Mouse (Mus musculus) limb, embryonic 11.5 days (tissue): ENCODE results near the gene Slk. TPM values are rescaled to one million over a fixed set of nuclear protein-coding genes. Genes with fewer than 3 reads are reported as not detected.

ENCODE experiments used
- ATAC-seq: fragments of 200-750 bp; cut with Nextera tagmentation; 2 replicates; pipeline ENCODE4 v1.8.0; 2017; ENCODE audit warnings: low read depth; ENCODE audit not compliant: insufficient number of reproducible peaks, low FRiP score, low TSS enrichment
- DNase-seq: peaks from one replicate; pipeline ENCODE4 v3.0.0-alpha.2; 2015; ENCODE audit warnings: low spot score
- H3K27ac ChIP-seq: fragments of 300-500 bp; sonication (generic); replicated peaks from 2 replicates; pipeline ENCODE4 v1.5.1; 2014; ENCODE audit warnings: low read depth, mild to moderate bottlenecking, low read length
- H3K27me3 ChIP-seq: fragments of 300-500 bp; sonication (generic); 2 replicates; pipeline ENCODE4 v1.6.1; 2014; ENCODE audit warnings: mild to moderate bottlenecking, low read length, mixed read lengths; ENCODE audit not compliant: control insufficient read depth, insufficient read depth
- H3K36me3 ChIP-seq: fragments of 300-500 bp; sonication (generic); 2 replicates; pipeline ENCODE4 v1.6.1; 2014; ENCODE audit warnings: mild to moderate bottlenecking, low read length, moderate library complexity, mixed read lengths; ENCODE audit not compliant: control insufficient read depth, insufficient read depth
- H3K4me1 ChIP-seq: fragments of 300-500 bp; sonication (generic); 2 replicates; pipeline ENCODE4 v1.6.1; 2014; ENCODE audit warnings: low read length, mixed read lengths; ENCODE audit not compliant: control insufficient read depth, insufficient read depth
- H3K4me2 ChIP-seq: fragments of 300-500 bp; sonication (generic); 2 replicates; pipeline ENCODE4 v1.6.1; 2014; ENCODE audit warnings: low read depth, mild to moderate bottlenecking, moderate library complexity; ENCODE audit not compliant: severe bottlenecking
- H3K4me3 ChIP-seq: fragments of 300-500 bp; sonication (generic); 2 replicates; pipeline ENCODE4 v1.5.1; 2014; ENCODE audit warnings: low read depth, low read length
- H3K9ac ChIP-seq: fragments of 300-500 bp; sonication (generic); 2 replicates; pipeline ENCODE4 v1.6.1; 2014; ENCODE audit warnings: mild to moderate bottlenecking, low read length
- H3K9me3 ChIP-seq: fragments of 300-500 bp; sonication (generic); 2 replicates; pipeline ENCODE4 v1.6.1; 2016; ENCODE audit warnings: low read length; ENCODE audit not compliant: control insufficient read depth
- WGBS: fragments of 180-500 bp; shearing (Covaris S2); extraction: QIAGEN DNeasy Blood & Tissue Kit; methylation state at CpG from one replicate; pipeline ENCODE4 v1.1.7; 2014; 5-methylcytosine and 5-hydroxymethylcytosine counted together
- polyA plus RNA-seq: library from polyadenylated mRNA; unstranded; fragments of >200 nt; fragmentation: Nextera tagmentation; extraction: Ambion mirVana; gene quantifications from 2 replicates; pipeline ENCODE4 v1.2.1, GENCODE M21; 2014

The Slk gene
- polyA plus RNA-seq, 1 experiment from 2014 or later, result 11.8 TPM

DNA sequence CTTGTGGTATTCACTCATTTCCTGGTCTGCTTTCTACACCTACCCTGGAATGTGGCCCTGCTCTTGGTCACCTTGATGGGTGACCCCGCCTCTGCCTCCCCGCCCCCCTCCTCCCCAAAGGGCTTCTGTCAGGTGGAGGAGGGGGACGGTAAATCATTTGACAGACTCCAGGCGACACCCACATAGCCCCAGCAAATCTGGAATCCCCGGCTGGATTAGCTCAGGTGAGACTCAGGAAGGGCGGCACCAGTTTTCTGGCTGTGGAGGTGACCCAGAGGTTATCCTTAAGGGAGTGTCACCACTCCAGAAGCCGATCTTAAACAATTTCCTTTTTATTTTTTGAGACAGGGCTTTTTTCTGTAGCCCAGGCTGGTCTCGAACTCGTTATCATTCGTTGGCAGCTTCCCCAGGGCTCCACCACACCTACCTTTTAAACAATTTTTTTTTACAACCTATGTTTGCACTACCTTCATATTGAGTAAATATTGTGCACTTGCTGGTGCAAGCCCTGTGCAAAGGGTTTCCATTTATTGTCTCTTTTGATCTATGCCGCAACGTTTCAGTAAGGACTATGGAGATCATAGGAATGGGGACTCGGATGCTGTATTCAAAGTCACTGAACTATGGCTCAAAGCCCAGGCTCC is 775 bp upstream of the Slk start:
- Histone ChIP-seq H3K27me3 (no peaks in the 10 kb centered on the region), H3K9ac (peak overlapping the region; percentile 91), H3K36me3 (no peaks in the 10 kb centered on the region), H3K9me3 (no peaks in the 10 kb centered on the region), H3K4me2 (peak overlapping the region; percentile 66), H3K4me1 (peaks cover 13% of the 10 kb centered on the region; the same call in 1 of the 2 replicates), H3K4me3 (peak overlapping the region; percentile 52), H3K27ac (peak overlapping the region; percentile 89)
- DNase-seq, result peak; percentile 49
- 0 out of 2 replicates have a peak, but pooled peaks have one; percentile 6 for ATAC-seq
- WGBS, result 7% methylated on average over 13 of the region's 13 CpGs

DNA sequence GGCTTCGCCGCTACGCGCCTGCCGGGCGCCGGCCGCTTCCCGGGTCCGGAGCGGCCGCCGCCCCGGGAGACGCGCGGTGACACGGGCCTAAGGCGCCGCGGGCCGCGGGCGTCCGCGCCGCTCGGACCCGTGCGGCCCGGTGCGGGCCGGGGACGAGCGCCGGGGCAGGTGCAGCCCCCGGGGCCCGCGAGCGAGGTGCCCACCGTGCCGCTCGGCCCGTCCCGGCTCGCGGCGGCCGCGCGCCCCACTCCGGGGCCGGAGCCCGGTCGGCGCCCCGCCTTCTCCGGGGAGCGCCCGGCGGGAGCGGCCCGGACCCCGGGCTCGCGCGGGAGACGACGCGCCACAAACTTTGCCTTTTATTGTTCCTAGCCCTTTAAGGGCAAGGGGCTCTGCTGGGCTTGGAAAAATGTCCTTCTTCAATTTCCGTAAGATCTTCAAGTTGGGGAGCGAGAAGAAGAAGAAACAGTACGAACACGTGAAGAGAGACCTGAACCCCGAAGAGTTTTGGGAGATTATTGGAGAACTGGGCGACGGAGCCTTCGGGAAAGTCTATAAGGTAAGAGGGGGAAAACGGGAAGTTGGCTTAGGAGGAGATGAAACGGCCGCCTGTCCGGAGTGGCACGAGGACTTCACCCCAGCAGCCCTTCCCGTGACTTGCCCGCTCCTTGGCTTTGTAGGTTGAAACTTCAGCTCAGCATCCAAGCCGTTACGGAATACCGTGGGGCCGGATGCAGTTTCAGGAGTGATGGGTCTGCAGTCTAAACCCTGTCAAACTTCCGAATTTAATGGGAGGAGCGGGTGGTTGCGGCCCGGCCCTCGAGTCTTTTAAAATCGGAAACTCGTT is 532 bp downstream of the Slk start:
- ATAC-seq, result peak; percentile 59; the same call in 1 of the 2 replicates
- under 1% methylated on average over 65 of the region's 96 CpGs for WGBS

DNA sequence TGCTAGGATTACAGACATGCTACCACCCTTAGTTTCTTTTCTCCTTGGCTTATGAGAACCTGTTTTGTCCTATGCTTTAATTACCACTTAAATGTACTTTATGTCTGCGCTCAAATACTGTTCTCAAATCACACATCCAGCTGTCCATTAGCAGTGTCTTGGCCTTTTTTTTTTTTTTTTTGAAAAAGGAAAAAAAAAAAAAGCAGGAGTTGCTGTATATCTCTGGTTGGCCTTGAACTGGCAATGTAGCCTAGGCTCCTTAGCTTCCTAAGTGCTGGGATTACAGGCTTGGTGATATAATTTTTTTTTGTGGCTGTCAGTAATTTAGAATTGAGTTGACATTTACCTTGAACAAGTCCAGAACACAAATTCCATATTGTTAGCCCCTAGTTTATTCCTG is 6.3 kb downstream of the Slk start:
- peaks cover 20% of the 10 kb centered on the region; the same call in 1 of the 2 replicates for H3K4me1 ChIP-seq
- WGBS, result 62% methylated on average over 1 of the region's 1 CpGs

More for the DNA sequence above, 532 bp downstream of the Slk start:
- H3K27ac ChIP-seq, result peak overlapping the region; percentile 89
- H3K36me3 ChIP-seq, result no peaks in the 10 kb centered on the region
- no peaks in the 10 kb centered on the region for H3K27me3 ChIP-seq
- H3K9ac ChIP-seq, result peak overlapping the region; percentile 91
- peak overlapping the region; percentile 52 for H3K4me3 ChIP-seq
- no peaks in the 10 kb centered on the region for H3K9me3 ChIP-seq
- peak overlapping the region; percentile 66 for H3K4me2 ChIP-seq
- peak; percentile 61 for DNase-seq
- H3K4me1 ChIP-seq, result peaks cover 13% of the 10 kb centered on the region; the same call in 1 of the 2 replicates

DNA sequence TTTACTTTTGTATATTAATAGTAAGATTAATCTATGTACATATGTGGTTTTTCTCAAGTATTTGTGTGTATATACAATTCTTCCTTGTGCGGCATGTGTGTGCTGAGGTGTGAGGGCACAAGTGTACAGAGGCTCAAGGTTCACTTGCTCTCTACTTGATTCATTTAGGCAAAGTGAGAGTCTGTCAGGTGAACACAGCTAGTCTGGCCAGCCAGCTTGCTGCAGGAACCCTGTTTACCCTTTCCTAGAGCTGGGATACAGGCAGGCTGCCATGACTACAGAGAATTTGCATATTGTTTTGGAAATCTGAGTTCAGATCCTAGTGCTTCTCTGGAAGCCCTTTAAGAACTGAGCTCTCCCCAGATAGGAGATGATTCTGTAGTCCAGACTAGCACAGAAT is 7.5 kb downstream of the Slk start:
- WGBS, result 89% methylated on average over 1 of the region's 1 CpGs
- no peak for DNase-seq
- ATAC-seq, result no peak

More for the DNA sequence above, 6.3 kb downstream of the Slk start:
- H3K27ac ChIP-seq, result no peak overlapping the region
- H3K4me3 ChIP-seq, result no peak overlapping the region
- DNase-seq, result no peak
- no peaks in the 10 kb centered on the region for H3K27me3 ChIP-seq
- ATAC-seq, result no peak
- no peak overlapping the region for H3K9ac ChIP-seq
- H3K4me2 ChIP-seq, result no peak overlapping the region
- no peaks in the 10 kb centered on the region; the same call in 1 of the 2 replicates for H3K36me3 ChIP-seq
- H3K9me3 ChIP-seq, result no peaks in the 10 kb centered on the region

DNA sequence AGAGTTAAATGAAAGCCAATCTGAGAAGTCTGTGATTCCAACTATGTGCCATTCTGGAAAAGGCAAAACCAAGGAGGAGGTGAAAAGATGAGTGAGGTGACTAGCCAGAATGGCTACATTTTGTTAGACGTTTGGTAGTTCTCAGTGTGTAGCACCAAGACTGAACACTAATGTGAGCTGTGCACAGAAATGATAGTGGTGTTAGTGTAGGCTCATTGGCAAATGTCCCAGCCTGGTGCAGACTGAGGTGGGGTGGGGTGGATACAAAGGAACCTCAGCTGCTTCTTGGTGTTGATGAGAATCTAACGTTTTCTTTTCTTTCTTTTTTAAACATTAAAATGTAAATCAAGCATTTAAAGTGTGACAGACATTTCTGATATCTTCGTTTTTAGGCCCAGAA is 29.0 kb downstream of the Slk start:
- Histone ChIP-seq H3K27me3 (no peaks in the 10 kb centered on the region), H3K27ac (no peak overlapping the region), H3K36me3 (no peaks in the 10 kb centered on the region), H3K4me2 (no peak overlapping the region), H3K9me3 (no peaks in the 10 kb centered on the region), H3K4me3 (no peak overlapping the region), H3K4me1 (no peaks in the 10 kb centered on the region), H3K9ac (no peak overlapping the region)
- ATAC-seq (no peak), DNase-seq (no peak)
- WGBS, result 65% methylated on average over 3 of the region's 3 CpGs

More for the DNA sequence above, 7.5 kb downstream of the Slk start:
- H3K36me3 ChIP-seq, result no peaks in the 10 kb centered on the region; the same call in 1 of the 2 replicates
- H3K4me3 ChIP-seq, result no peak overlapping the region
- no peaks in the 10 kb centered on the region for H3K27me3 ChIP-seq
- peaks cover 12% of the 10 kb centered on the region; the same call in 1 of the 2 replicates for H3K4me1 ChIP-seq
- H3K4me2 ChIP-seq, result no peak overlapping the region
- H3K9me3 ChIP-seq, result no peaks in the 10 kb centered on the region
- no peak overlapping the region for H3K9ac ChIP-seq
- H3K27ac ChIP-seq, result no peak overlapping the region

DNA sequence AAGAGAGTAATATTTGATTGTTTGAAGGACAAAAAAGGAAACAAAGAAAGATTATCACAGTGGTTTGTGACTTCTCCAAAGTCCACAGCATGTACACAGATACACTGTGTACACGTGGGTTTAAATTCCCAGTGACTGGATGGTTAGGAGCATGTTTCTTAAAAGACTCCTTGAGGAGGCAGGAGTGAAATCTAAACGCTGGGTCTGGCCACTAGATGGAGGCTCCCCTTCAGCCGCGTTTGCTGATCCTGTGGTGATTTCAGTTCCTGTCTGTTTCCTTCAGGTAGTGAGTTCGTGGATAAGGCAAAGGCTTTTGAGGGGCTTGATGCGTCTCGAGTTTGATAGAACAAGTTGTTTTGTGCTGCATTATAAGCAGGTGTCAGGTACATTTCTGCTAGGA is 34.0 kb downstream of the Slk start:
- Histone ChIP-seq H3K4me3 (no peak overlapping the region), H3K36me3 (peaks cover 10% of the 10 kb centered on the region), H3K4me2 (no peak overlapping the region), H3K4me1 (no peaks in the 10 kb centered on the region), H3K27me3 (no peaks in the 10 kb centered on the region), H3K27ac (no peak overlapping the region), H3K9me3 (no peaks in the 10 kb centered on the region), H3K9ac (no peak overlapping the region)
- WGBS, result 61% methylated on average over 7 of the region's 7 CpGs
- no peak for ATAC-seq
- no peak for DNase-seq

DNA sequence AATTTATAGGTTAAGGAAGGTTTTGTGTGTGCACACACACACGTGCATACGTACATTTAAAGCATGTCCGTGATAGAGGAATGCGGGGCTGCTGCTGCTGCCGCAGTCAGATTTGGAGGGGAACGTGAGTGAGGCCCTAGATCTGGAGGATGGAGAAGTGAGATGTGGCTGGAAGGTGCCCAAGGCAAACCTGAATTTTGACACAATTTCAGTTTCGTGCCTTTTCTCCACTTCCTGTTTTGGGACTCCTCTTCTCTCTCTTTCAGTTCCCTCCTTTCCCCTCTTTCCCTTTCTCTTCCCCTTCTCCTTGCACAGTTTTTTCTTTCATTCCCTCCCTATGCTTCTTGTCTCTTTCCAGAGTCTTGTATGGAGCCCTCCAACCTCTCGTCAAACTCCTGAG is 42.0 kb downstream of the Slk start:
- Histone ChIP-seq H3K9ac (no peak overlapping the region), H3K36me3 (peaks cover 14% of the 10 kb centered on the region)
- WGBS, result 85% methylated on average over 8 of the region's 8 CpGs

DNA sequence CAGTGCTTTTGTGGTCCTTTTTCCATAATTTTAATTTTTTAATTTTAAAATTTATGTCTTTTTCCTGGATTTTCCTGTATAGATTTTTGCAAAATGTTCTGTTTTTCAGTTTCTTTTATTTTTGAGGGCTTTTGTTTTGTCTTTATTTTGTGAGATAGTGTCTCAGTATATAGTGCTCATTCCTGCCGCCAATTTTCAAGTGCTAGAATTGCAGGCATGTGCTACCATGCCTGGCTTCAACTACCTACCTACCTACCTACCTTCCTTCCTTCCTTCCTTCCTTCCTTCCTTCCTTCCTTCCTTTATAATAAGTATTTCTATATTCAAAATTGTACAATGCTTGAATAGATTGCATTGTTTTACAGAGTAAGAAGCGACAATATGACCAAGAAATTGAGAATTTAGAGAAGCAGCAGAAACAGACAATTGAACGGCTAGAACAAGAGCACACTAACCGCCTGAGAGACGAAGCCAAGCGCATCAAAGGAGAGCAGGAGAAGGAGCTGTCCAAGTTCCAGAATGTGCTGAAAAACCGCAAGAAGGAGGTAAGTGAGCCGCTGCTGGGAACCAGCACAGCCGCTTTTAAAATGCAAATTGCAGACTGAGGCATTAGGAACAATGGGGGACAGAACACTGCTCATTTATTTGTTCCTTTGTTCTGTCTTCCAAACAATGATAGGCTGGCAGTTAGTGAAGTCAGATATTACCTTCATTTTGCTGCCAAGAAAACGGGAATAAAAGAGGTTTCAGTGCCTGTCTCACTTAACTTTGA is 45.6 kb downstream of the Slk start:
- H3K36me3 ChIP-seq, result peaks cover 8% of the 10 kb centered on the region
- DNase-seq (no peak), ATAC-seq (no peak)
- H3K9me3 ChIP-seq, result no peaks in the 10 kb centered on the region
- no peak overlapping the region for H3K9ac ChIP-seq
- no peak overlapping the region for H3K4me2 ChIP-seq
- 65% methylated on average over 10 of the region's 10 CpGs for WGBS
- H3K27ac ChIP-seq, result no peak overlapping the region
- H3K4me3 ChIP-seq, result no peak overlapping the region
- H3K4me1 ChIP-seq, result no peaks in the 10 kb centered on the region
- no peaks in the 10 kb centered on the region for H3K27me3 ChIP-seq

More for the DNA sequence above, 42.0 kb downstream of the Slk start:
- ATAC-seq, result no peak
- H3K4me1 ChIP-seq, result no peaks in the 10 kb centered on the region
- H3K4me3 ChIP-seq, result no peak overlapping the region
- no peaks in the 10 kb centered on the region for H3K27me3 ChIP-seq
- H3K27ac ChIP-seq, result no peak overlapping the region
- H3K4me2 ChIP-seq, result no peak overlapping the region
- no peaks in the 10 kb centered on the region for H3K9me3 ChIP-seq
- DNase-seq, result no peak
